Mouse (Mus musculus) inflammation-experienced regulatory T-cells, adult 16 weeks (primary cell): ENCODE measurements around the gene Naa35. TPM values are rescaled to one million over a fixed set of nuclear protein-coding genes. Genes with fewer than 3 reads are reported as not detected.

Experiments used
- polyA plus RNA-seq: library from polyadenylated mRNA; unstranded; fragments of 100-300 nt; shearing (Covaris generic); gene quantifications from one replicate; pipeline ENCODE4 v1.2.1, GENCODE M21; 2017

The Naa35 gene
- 84.3 TPM for polyA plus RNA-seq

GRCm38 (mm10) chr13:59584947-59585647, at the start of gene Naa35, which contains the start of gene Agtpbp1:
Gene Naa35, plus strand, starts transcription at chr13:59585259.
Gene Agtpbp1, minus strand, starts transcription at chr13:59585227.

GRCm38 (mm10) chr13:59675151-59676011, 90.3 kb downstream of the Naa35 start, which contains the start of gene Golm1:
Gene Golm1, minus strand, starts transcription at chr13:59675811.

Other genes with a start within 250 kb of the Naa35 start
- gene Agtpbp1, start within 50 bp of the Naa35 start, polyA plus RNA-seq, result 20.3 TPM
- gene Golm1, start 90.6 kb downstream of the Naa35 start, polyA plus RNA-seq, result 46.7 TPM
- 0.15 TPM for gene 4921517D22Rik, start 108.8 kb downstream of the Naa35 start, polyA plus RNA-seq
- gene Spata31d1a, start 125.1 kb downstream of the Naa35 start, polyA plus RNA-seq, result not detected
- not detected for gene Spata31d1b, start 127.0 kb downstream of the Naa35 start, polyA plus RNA-seq
- gene Spata31d1d, start 146.5 kb downstream of the Naa35 start, polyA plus RNA-seq, result not detected
- gene 1700014D04Rik, start 161.5 kb downstream of the Naa35 start, polyA plus RNA-seq, result not detected
- gene Isca1, start 184.6 kb downstream of the Naa35 start, polyA plus RNA-seq, result 76.1 TPM
- not detected for gene Gm49354, start 197.0 kb downstream of the Naa35 start, polyA plus RNA-seq
- gene Tut7, start 237.9 kb downstream of the Naa35 start, polyA plus RNA-seq, result 168 TPM